Mouse (Mus musculus): ENCODE results near the gene Ctsd.
A peak's percentile ranks its signal among the peaks of the same experiment; 100 is the strongest.
"Not testable (repeated sequence)": the region's sequence is repeated elsewhere in the genome, so short reads cannot be mapped to it uniquely, and the experiment has no call there.

The Ctsd gene

DNA sequence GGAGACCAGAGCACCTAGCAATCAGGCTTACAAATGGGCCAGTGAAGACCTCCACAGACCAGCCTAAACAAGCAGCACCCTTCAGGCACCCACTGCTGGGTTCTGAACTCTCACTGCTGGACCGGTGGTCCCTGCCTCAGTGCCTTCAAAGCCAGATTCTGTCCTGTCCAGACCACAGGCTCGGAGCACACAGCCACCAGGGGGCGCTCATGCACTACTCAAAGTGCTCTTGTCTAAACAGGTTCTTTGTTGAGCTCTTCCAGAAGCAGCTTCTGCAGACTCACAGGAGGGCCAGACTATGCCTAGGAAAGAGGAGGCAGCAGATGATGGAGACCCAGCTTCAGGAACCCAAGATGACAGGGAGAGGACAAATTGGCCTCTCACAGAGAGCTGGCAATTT lies 53.6 kb downstream of the Ctsd start:
- DNase-seq (ENCODE audit: low spot score): peak; percentile 97

DNA sequence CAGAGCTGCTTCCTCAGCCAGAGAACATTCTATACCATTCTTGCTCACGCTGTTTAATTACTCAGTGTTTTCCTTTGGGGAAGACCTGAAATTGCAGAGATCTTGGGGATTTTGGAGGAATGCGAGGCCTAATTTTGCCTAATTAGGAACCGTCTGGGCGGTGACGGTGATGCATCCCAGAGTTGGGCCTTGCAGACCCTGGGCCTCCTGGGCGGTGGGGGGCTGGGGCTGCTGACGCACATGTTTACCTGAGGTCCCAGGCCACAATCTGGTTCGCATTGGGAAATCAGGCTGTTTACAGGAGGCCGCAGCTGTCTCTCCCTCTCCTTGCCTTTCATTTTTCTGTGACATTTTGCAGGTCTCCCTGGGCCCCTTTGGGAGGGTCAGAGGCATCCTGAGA lies 55.1 kb downstream of the Ctsd start:
- DNase-seq (ENCODE audit: low spot score): not testable (repeated sequence)

DNA sequence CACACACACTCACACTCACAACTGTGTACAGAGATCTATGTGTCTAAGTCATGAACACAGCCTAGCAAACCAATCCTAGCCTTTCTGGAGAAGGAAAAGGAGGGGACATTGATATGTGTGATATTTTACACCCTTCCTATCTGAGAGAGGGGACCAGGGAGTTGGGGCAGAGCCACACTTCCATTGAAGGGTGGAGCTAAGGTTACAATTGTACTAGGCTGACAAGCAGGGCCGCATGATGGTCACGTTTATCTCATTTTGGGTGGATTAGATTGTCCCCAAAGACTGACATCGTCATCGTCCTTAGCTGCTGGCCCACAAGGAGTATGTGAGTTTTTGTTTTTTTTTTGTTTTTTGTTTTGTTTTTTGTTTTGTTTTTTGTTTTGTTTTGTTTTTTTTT lies 56.6 kb downstream of the Ctsd start:
- no peak for DNase-seq (ENCODE audit: low spot score)

DNA sequence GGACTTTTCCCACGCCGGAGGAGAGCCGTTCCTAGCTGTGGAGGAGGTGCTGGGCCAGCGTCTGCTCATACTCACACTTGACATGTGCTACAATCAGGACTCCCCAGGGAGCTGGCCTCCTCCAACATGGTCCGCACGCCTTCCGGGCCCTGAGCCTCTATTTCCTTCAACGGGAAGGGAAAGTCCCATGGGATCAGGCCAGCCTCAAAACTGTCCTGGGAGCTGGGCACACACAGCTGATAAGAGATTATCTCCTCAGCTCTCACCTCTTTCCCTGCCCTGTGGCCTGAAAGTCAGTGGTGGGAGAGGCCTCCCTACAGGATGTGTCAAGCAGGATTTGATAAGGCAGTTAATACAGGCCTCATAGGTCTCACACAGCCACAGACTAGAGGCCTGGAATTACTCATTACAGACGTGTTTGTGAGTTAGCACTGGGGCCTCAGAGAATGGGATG lies 57.5 kb downstream of the Ctsd start:
- DNase-seq (ENCODE audit: low spot score): peak; percentile 33

DNA sequence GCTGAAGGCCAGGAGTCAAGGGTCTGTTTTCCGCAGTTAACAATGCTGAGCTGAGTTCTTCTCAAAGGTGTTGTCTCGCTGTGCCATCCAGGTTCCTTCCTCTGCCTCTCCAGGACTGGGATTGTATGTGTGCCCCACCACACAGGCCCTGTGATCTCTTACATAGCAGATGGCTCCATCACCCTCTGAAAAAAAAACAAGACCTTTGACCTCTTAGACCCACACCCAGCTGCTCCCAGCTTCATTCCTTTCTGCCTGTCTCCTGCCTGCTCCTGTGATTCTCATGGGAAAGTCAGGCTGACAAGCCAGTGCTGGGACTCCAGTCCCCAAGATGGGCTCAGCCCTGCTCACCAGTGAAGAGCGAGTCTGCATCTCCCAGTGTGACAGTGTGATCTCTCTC lies 59.3 kb downstream of the Ctsd start:
- DNase-seq (ENCODE audit: low spot score): peak; percentile 64

DNA sequence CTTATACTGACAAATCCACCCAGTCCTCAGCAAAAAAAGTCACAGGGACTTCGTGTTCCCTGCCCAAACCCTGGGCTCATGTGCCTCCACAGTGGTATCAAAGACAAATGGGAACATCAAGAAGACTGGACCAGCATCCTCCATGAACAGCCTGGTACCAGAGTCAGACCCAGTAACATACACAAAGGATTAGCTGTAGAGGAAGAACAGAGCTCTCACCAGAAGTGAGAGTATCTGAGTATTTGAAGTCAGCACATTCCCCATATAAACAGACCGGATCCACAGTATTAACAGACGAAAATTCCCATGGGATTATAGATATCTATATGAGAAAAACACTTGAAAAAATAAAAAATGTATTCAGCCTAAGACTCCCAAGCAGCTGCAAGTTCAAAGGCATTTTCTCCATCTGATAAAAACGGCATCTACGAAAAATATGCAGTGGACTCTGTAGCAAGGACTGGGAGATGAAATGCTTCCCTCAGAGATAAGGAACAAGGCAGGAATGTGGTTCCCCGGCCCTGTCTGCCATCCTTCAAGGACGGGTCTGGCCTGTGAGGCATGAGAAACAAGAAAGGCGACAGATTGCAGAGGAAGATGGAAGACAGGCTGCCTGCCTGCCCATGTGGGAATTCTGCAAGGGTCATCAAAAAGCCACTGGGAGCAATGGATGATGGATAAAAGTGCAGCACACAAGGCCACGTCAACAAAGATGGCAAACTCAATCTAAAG lies 61.0 kb downstream of the Ctsd start:
- peak; percentile 39 for DNase-seq (ENCODE audit: low spot score)
